Mouse (Mus musculus): ENCODE measurements around the gene Gm20594. TPM values are rescaled to one million over a fixed set of nuclear protein-coding genes. Genes with fewer than 3 reads are reported as not detected.

The Gm20594 gene
- polyA plus RNA-seq (2014; fragmentation: Nextera tagmentation; extraction: Ambion mirVana): not detected in 2 replicates

- Histone ChIP-seq H3K36me3 (ENCODE audit: control insufficient read depth, insufficient read depth, low read length) (no peaks in the 10 kb centered on the region), H3K4me3 (ENCODE audit: low read depth, low read length) (no peak within 1 kb of the TSS), H3K4me2 (no peak within 1 kb of the TSS), H3K4me1 (ENCODE audit: control insufficient read depth, insufficient read depth, low read length) (no peaks in the 10 kb centered on the region), H3K27me3 (ENCODE audit: control insufficient read depth, insufficient read depth, low read length) (no peaks in the 10 kb centered on the region), H3K27ac (ENCODE audit: low read depth, low read length) (no peak within 1 kb of the TSS), H3K9me3 (replicated peaks; ENCODE audit: control insufficient read depth, low read length) (no peaks in the 10 kb centered on the region), H3K9ac (ENCODE audit: low read depth, low read length) (no peak within 1 kb of the TSS)
- ATAC-seq (replicated peaks; ENCODE audit: insufficient number of reproducible peaks, low FRiP score, low TSS enrichment): no peak
- WGBS (ENCODE audit: insufficient replicate concordance): 64% methylated on average over 1 of the region's 1 CpGs
These were observed at the start of gene Gm20594 for GRCm38 (mm10) chr6:79817616-79818015. Gene Gm20594 (plus strand): TSS chr6:79817916.

GRCm38 (mm10) chr6:79818114-79818513 is 398 bp downstream of the Gm20594 start:
- WGBS (ENCODE audit: insufficient replicate concordance): 74% methylated on average over 4 of the region's 4 CpGs
- H3K36me3 ChIP-seq (ENCODE audit: control insufficient read depth, insufficient read depth, low read length): no peaks in the 10 kb centered on the region
- no peak overlapping the region for H3K9ac ChIP-seq (ENCODE audit: low read depth, low read length)
- H3K27ac ChIP-seq (ENCODE audit: low read depth, low read length): no peak overlapping the region
- H3K4me3 ChIP-seq (ENCODE audit: low read depth, low read length): no peak overlapping the region
- H3K4me2 ChIP-seq: no peak overlapping the region
- no peaks in the 10 kb centered on the region for H3K27me3 ChIP-seq (ENCODE audit: control insufficient read depth, insufficient read depth, low read length)
- H3K4me1 ChIP-seq (ENCODE audit: control insufficient read depth, insufficient read depth, low read length): no peaks in the 10 kb centered on the region
- H3K9me3 ChIP-seq (replicated peaks; ENCODE audit: control insufficient read depth, low read length): no peaks in the 10 kb centered on the region
- peak; percentile 98 for ATAC-seq (replicated peaks; ENCODE audit: insufficient number of reproducible peaks, low FRiP score, low TSS enrichment)

GRCm38 (mm10) chr6:79833845-79834244 is 16.1 kb downstream of the Gm20594 start:
- Histone ChIP-seq H3K9me3 (replicated peaks; ENCODE audit: control insufficient read depth, low read length) (peaks cover 4% of the 10 kb centered on the region; the same call in 1 of the 2 replicates), H3K4me1 (ENCODE audit: control insufficient read depth, insufficient read depth, low read length) (no peaks in the 10 kb centered on the region), H3K9ac (ENCODE audit: low read depth, low read length) (no peak overlapping the region), H3K27ac (ENCODE audit: low read depth, low read length) (no peak overlapping the region), H3K4me2 (no peak overlapping the region), H3K27me3 (ENCODE audit: control insufficient read depth, insufficient read depth, low read length) (no peaks in the 10 kb centered on the region), H3K4me3 (ENCODE audit: low read depth, low read length) (no peak overlapping the region), H3K36me3 (ENCODE audit: control insufficient read depth, insufficient read depth, low read length) (no peaks in the 10 kb centered on the region)
- WGBS (ENCODE audit: insufficient replicate concordance): 78% methylated on average over 4 of the region's 4 CpGs
- no peak for ATAC-seq (replicated peaks; ENCODE audit: insufficient number of reproducible peaks, low FRiP score, low TSS enrichment)

GRCm38 (mm10) chr6:79846829-79847228 is 29.1 kb downstream of the Gm20594 start:
- no peaks in the 10 kb centered on the region for H3K36me3 ChIP-seq (ENCODE audit: control insufficient read depth, insufficient read depth, low read length)
- no peak overlapping the region for H3K4me2 ChIP-seq
- H3K27me3 ChIP-seq (ENCODE audit: control insufficient read depth, insufficient read depth, low read length): no peaks in the 10 kb centered on the region
- no peaks in the 10 kb centered on the region for H3K4me1 ChIP-seq (ENCODE audit: control insufficient read depth, insufficient read depth, low read length)
- H3K9ac ChIP-seq (ENCODE audit: low read depth, low read length): no peak overlapping the region
- WGBS (ENCODE audit: insufficient replicate concordance): 89% methylated on average over 1 of the region's 1 CpGs
- H3K9me3 ChIP-seq (replicated peaks; ENCODE audit: control insufficient read depth, low read length): no peaks in the 10 kb centered on the region
- no peak for ATAC-seq (replicated peaks; ENCODE audit: insufficient number of reproducible peaks, low FRiP score, low TSS enrichment)
- H3K27ac ChIP-seq (ENCODE audit: low read depth, low read length): no peak overlapping the region
- no peak overlapping the region for H3K4me3 ChIP-seq (ENCODE audit: low read depth, low read length)

Other genes starting within 250 kb of the Gm20594 start
- 1.7 and 2.1 TPM in 2 replicates for gene Lrrtm4, start 201.0 kb downstream of the Gm20594 start, polyA plus RNA-seq (2014; fragmentation: Nextera tagmentation; extraction: Ambion mirVana)

Measured in heart, embryonic 11.5 days (tissue).